Mouse (Mus musculus): Measurements from ENCODE around the gene 2700081O15Rik. TPM values are rescaled to one million over a fixed set of nuclear protein-coding genes. Genes with fewer than 3 reads are reported as not detected.
"Not testable (repeated sequence)": the region's sequence is repeated elsewhere in the genome, so short reads cannot be mapped to it uniquely, and the experiment has no call there.

The 2700081O15Rik gene
- total and polyA plus RNA-seq, 2 experiments from 2014 or later: 9.3 to 129 TPM

GRCm38 (mm10) chr19:7382903-7383865 is 34.2 kb upstream of the 2700081O15Rik start, which contains the start of gene Spindoc:
Spindoc (minus strand) TSS chr19:7382994.
- under 1% methylated on average over 50 of the region's 52 CpGs for WGBS

GRCm38 (mm10) chr19:7386042-7386441 is 31.4 kb upstream of the 2700081O15Rik start:
- ATAC-seq: no peak
- H3K36me3 ChIP-seq (ENCODE audit: insufficient read depth, low read length): no peaks in the 10 kb centered on the region

More at GRCm38 (mm10) chr19:7382903-7383865, 34.2 kb upstream of the 2700081O15Rik start, which contains the start of gene Spindoc:
- H3K9me3 ChIP-seq (ENCODE audit: low read length): no peaks in the 10 kb centered on the region
- peak within 1 kb of the TSS; percentile 95 for H3K27ac ChIP-seq
- no peaks in the 10 kb centered on the region for H3K36me3 ChIP-seq (ENCODE audit: insufficient read depth, low read length)
- peak within 1 kb of the TSS; percentile 75 for H3K4me2 ChIP-seq (ENCODE audit: low read depth, low read length)
- peaks cover 20% of the 10 kb centered on the region for H3K4me1 ChIP-seq (ENCODE audit: insufficient read depth, low read length)
- H3K4me3 ChIP-seq (ENCODE audit: low read length): peak within 1 kb of the TSS; percentile 63
- H3K27me3 ChIP-seq (ENCODE audit: insufficient read depth, low read length): no peaks in the 10 kb centered on the region
- peak within 1 kb of the TSS; percentile 90 for H3K9ac ChIP-seq (replicated peaks; ENCODE audit: low read length)
- TF ChIP-seq CTCF (IDR thresholded peaks at IDR 0.05; ENCODE audit: low read depth): no peak; the same call in 1 of the 2 replicates
- DNase-seq (ENCODE audit: low spot score) (peak; percentile 98), ATAC-seq (peak; percentile 98)

GRCm38 (mm10) chr19:7388488-7388887 is 28.9 kb upstream of the 2700081O15Rik start:
- DNase-seq (ENCODE audit: low spot score) (no peak), ATAC-seq (no peak)
- no peak overlapping the region for H3K9ac ChIP-seq (replicated peaks; ENCODE audit: low read length)
- H3K4me2 ChIP-seq (ENCODE audit: low read depth, low read length): no peak overlapping the region
- TF ChIP-seq CTCF (IDR thresholded peaks at IDR 0.05; ENCODE audit: low read depth): no peak
- no peaks in the 10 kb centered on the region for H3K27me3 ChIP-seq (ENCODE audit: insufficient read depth, low read length)
- peaks cover 6% of the 10 kb centered on the region; the same call in 1 of the 2 replicates for H3K4me1 ChIP-seq (ENCODE audit: insufficient read depth, low read length)
- H3K9me3 ChIP-seq (ENCODE audit: low read length): no peaks in the 10 kb centered on the region
- 80% methylated on average over 6 of the region's 6 CpGs for WGBS
- no peaks in the 10 kb centered on the region for H3K36me3 ChIP-seq (ENCODE audit: insufficient read depth, low read length)
- no peak overlapping the region for H3K27ac ChIP-seq
- no peak overlapping the region for H3K4me3 ChIP-seq (ENCODE audit: low read length)

More at GRCm38 (mm10) chr19:7386042-7386441, 31.4 kb upstream of the 2700081O15Rik start:
- H3K9ac ChIP-seq (replicated peaks; ENCODE audit: low read length): no peak overlapping the region
- DNase-seq (ENCODE audit: low spot score): no peak
- no peak overlapping the region for H3K4me2 ChIP-seq (ENCODE audit: low read depth, low read length)
- no peak overlapping the region for H3K27ac ChIP-seq
- no peak overlapping the region for H3K4me3 ChIP-seq (ENCODE audit: low read length)
- no peak for TF ChIP-seq CTCF (IDR thresholded peaks at IDR 0.05; ENCODE audit: low read depth)
- H3K4me1 ChIP-seq (ENCODE audit: insufficient read depth, low read length): peaks cover 16% of the 10 kb centered on the region
- 14% methylated on average over 2 of the region's 2 CpGs for WGBS
- no peaks in the 10 kb centered on the region for H3K27me3 ChIP-seq (ENCODE audit: insufficient read depth, low read length)
- no peaks in the 10 kb centered on the region for H3K9me3 ChIP-seq (ENCODE audit: low read length)

- not testable (repeated sequence) for H3K9me3 ChIP-seq (ENCODE audit: low read length); H3K9ac ChIP-seq (replicated peaks; ENCODE audit: low read length); H3K4me1 ChIP-seq (ENCODE audit: insufficient read depth, low read length); H3K27me3 ChIP-seq (ENCODE audit: insufficient read depth, low read length); ATAC-seq; H3K4me2 ChIP-seq (ENCODE audit: low read depth, low read length); H3K36me3 ChIP-seq (ENCODE audit: insufficient read depth, low read length); H3K27ac ChIP-seq; H3K4me3 ChIP-seq (ENCODE audit: low read length)
- TF ChIP-seq CTCF (IDR thresholded peaks at IDR 0.05; ENCODE audit: low read depth): peak; percentile 40; the same call in 1 of the 2 replicates
- peak; percentile 40 for DNase-seq (ENCODE audit: low spot score)
- WGBS: 63% methylated on average over 8 of the region's 10 CpGs
Observed at GRCm38 (mm10) chr19:7396867-7397826, 20.3 kb upstream of the 2700081O15Rik start.

GRCm38 (mm10) chr19:7398898-7399297 is 18.5 kb upstream of the 2700081O15Rik start:
- H3K36me3 ChIP-seq (ENCODE audit: insufficient read depth, low read length); DNase-seq (ENCODE audit: low spot score); H3K27ac ChIP-seq; H3K4me1 ChIP-seq (ENCODE audit: insufficient read depth, low read length); ATAC-seq; H3K9me3 ChIP-seq (ENCODE audit: low read length); H3K9ac ChIP-seq (replicated peaks; ENCODE audit: low read length); H3K4me3 ChIP-seq (ENCODE audit: low read length); H3K4me2 ChIP-seq (ENCODE audit: low read depth, low read length); H3K27me3 ChIP-seq (ENCODE audit: insufficient read depth, low read length): not testable (repeated sequence)
- 54% methylated on average over 24 of the region's 24 CpGs for WGBS

- no peaks in the 10 kb centered on the region for H3K27me3 ChIP-seq (ENCODE audit: insufficient read depth, low read length)
- ATAC-seq: no peak
- no peak overlapping the region for H3K27ac ChIP-seq
- TF ChIP-seq CTCF (IDR thresholded peaks at IDR 0.05; ENCODE audit: low read depth): no peak
- no peaks in the 10 kb centered on the region for H3K9me3 ChIP-seq (ENCODE audit: low read length)
- no peak for DNase-seq (ENCODE audit: low spot score)
- no peak overlapping the region for H3K4me2 ChIP-seq (ENCODE audit: low read depth, low read length)
- no peak overlapping the region for H3K4me3 ChIP-seq (ENCODE audit: low read length)
- no peak overlapping the region for H3K9ac ChIP-seq (replicated peaks; ENCODE audit: low read length)
- H3K4me1 ChIP-seq (ENCODE audit: insufficient read depth, low read length): no peaks in the 10 kb centered on the region
- WGBS: 79% methylated on average over 11 of the region's 11 CpGs
- no peaks in the 10 kb centered on the region for H3K36me3 ChIP-seq (ENCODE audit: insufficient read depth, low read length)
Observed at GRCm38 (mm10) chr19:7400635-7401034, 16.8 kb upstream of the 2700081O15Rik start.

Measured in hindbrain, postnatal 0 days (tissue).